Mouse (Mus musculus) cerebellum, adult 8-10 months (tissue): Measurements from ENCODE around the gene Calcoco1.
"Not testable (repeated sequence)": the region's sequence is repeated elsewhere in the genome, so short reads cannot be mapped to it uniquely, and the experiment has no call there.

Source experiments
- DNase-seq: peaks from one replicate; pipeline ENCODE4 v3.0.0; 2022

The Calcoco1 gene

GRCm38 (mm10) chr15:102683670-102684069 lies 38.3 kb downstream of the Calcoco1 start:
- no peak for DNase-seq

- DNase-seq, result no peak
Observed at GRCm38 (mm10) chr15:102676345-102676744, 45.6 kb downstream of the Calcoco1 start.

- DNase-seq, result peak; percentile 41
Observed at GRCm38 (mm10) chr15:102673548-102673947, 48.4 kb downstream of the Calcoco1 start.

- peak; percentile 57 for DNase-seq
Observed at GRCm38 (mm10) chr15:102672215-102673071, 49.5 kb downstream of the Calcoco1 start, which contains the start of gene Atp5g2. Gene Atp5g2, minus strand, starts transcription at chr15:102672352.

GRCm38 (mm10) chr15:102671721-102672214 lies 50.2 kb downstream of the Calcoco1 start:
- peak; percentile 78 for DNase-seq

- DNase-seq, result peak; percentile 99
Observed at GRCm38 (mm10) chr15:102670767-102671575, 51.0 kb downstream of the Calcoco1 start.

GRCm38 (mm10) chr15:102670281-102670680 lies 51.7 kb downstream of the Calcoco1 start:
- no peak for DNase-seq

GRCm38 (mm10) chr15:102669571-102669970 lies 52.4 kb downstream of the Calcoco1 start:
- DNase-seq, result no peak

- DNase-seq, result peak; percentile 64
Observed at GRCm38 (mm10) chr15:102665494-102665893, 56.5 kb downstream of the Calcoco1 start.

GRCm38 (mm10) chr15:102663825-102664224 lies 58.2 kb downstream of the Calcoco1 start:
- no peak for DNase-seq

- not testable (repeated sequence) for DNase-seq
Observed at GRCm38 (mm10) chr15:102662601-102663000, 59.4 kb downstream of the Calcoco1 start.

- DNase-seq, result no peak
Observed at GRCm38 (mm10) chr15:102657926-102658381, 64.0 kb downstream of the Calcoco1 start.
